Mouse (Mus musculus): Measurements from ENCODE around the gene Ube2s.
"Not testable (repeated sequence)": the region's sequence is repeated elsewhere in the genome, so short reads cannot be mapped to it uniquely, and the experiment has no call there.

Ube2s gene

DNA sequence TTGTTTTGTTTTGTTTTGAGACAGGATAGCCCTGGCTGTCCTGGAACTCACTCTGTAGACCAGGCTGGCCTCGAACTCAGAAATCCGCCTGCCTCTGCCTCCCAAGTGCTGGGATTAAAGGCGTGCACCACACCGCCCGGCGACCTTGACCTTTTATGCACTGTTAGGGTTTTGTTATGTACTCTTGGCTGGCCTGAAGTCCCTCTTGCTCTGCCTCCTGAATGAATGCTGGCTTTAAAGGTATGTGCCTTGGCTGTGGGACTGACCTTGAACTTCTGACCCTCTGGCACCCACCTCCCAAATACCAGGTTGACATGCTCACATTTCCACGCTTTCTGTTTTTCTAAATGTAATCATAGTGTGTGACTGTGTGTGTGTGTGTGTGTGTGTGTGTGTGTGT lies 8.5 kb upstream of the Ube2s start:
- not testable (repeated sequence) for DNase-seq (ENCODE audit: low read depth)

DNA sequence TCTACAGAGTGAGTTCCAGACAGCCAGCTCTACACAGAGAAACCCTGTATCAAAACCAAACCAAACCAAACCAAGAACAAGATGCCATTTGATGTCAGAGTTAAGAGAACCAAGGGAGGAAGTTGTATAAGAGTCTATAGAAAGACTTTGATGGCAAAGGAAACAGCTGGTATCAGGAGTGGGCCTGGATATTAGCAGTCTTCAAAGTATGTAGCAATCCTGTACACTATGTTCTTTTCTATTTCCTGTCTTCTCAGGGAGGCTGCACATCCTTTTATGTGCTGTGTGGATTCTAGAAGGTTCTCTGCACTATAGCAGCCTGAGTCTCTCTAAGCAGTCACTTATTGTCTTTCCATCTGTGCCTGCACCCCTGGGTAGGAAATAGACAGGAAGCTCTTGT lies 4.2 kb upstream of the Ube2s start:
- DNase-seq (ENCODE audit: low read depth): peak; percentile 33

DNA sequence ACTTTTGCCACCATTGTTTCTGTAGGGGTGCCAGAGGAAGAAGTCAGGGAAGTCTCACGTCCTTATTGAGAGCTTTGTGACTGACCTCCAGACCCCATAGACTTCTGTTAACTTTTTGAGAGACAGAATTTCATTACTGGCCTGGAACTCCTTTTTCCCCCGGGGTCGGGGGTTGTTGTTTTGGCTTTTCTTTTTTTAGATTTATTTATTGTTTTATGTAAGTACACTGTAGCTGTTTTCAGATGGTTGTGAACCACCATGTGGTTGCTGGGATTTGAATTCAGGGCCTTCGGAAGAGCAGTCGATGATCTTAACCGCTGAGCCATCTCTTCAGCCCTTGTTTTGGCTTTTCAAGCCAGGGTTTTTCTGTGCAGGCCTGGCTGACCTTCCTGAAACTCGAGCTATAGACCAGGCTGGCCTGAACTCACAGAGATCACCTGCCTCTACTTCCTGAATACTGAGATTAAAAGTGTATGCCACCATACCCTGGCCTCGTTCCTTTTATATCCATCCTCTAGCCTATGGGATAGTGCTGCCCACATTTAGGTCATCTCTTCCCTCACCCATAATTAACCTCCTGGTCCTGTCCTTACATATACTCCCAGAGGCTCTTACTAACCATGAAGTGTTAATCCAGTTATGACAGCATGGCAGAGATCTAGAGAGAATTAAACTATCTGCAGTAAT lies 858 bp upstream of the Ube2s start:
- peak; percentile 58 for DNase-seq (ENCODE audit: low read depth)

DNA sequence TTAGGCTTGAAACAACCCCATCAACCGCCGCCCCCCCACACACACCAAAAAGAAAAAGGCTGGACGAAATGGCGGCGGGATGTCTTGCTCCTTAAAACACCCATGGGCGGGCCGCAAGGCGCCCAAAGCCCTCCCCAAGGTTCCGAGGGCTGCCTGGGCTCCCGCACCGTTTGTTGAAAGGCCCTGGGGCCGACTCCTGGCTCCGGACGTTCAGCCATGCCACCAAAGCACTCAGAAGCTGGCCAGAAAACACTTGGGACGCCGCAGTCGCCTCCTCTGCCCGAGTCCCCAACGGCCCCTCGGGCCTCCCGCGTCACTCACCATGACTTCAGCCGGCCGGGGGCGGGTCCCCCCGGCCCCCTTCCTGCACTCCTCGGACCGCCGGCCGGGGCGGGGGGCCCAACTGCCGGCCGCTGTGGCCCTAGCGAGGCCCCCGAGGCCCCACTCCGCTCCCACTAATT lies 518 bp downstream of the Ube2s start:
- peak; percentile 35 for DNase-seq (ENCODE audit: low read depth)

DNA sequence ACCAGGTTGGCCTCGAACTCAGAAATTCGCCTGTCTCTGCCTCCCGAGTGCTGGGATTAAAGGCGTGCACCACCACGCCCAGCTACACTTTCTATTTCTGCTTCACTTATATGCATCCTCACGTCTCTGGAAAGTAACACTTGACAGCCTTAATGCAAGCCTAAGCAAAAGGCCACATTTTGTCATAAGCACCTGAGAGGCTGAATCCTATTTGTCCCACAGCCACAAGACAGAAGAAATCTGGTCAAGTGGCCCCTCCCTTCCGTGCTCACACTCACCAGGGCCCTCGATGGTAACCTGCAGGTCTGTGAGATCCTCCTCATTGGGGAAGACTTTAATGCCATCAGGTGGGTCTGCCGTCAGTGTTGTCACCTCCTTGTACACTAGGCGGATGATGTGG lies 1.3 kb downstream of the Ube2s start:
- not testable (repeated sequence) for DNase-seq (ENCODE audit: low read depth)

DNA sequence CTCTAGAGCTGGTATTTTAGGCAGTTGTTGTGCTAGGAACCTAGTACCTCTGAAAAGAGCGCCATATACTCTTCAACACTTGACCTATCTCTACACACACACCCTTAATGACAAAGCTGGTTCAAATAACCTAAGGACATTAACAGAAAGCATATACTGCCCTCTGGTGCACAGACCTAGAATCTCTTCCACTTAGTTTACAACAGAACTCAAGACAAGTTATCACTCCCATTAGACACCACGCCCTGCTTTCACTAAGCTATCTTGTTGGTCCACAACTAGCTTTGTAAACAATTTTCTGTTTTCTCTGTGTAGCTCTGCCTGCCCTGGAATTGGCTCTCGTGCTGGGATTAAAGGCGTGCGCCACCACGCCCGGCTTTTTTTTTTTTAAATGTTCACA lies 5.7 kb downstream of the Ube2s start:
- peak; percentile 80 for DNase-seq (ENCODE audit: low read depth)

DNA sequence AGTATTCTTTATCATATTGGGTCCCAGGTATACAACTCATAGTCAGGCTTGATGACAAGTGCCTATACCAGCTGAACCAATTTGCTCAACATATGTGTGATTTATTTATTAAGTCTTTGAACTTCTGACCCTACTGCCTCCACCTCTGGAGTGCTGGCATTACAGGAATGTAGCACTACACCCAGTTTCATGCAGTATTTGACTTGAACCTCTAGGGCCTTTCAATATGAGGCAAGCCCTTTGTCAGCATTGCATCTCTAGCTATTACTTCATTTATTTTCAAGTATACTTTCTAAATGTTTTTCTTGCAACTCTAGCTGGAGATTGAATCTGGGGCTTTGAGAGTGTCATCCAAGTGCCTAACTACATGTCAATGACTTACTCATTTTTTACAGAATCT lies 10.1 kb downstream of the Ube2s start:
- DNase-seq (ENCODE audit: low read depth): no peak

DNA sequence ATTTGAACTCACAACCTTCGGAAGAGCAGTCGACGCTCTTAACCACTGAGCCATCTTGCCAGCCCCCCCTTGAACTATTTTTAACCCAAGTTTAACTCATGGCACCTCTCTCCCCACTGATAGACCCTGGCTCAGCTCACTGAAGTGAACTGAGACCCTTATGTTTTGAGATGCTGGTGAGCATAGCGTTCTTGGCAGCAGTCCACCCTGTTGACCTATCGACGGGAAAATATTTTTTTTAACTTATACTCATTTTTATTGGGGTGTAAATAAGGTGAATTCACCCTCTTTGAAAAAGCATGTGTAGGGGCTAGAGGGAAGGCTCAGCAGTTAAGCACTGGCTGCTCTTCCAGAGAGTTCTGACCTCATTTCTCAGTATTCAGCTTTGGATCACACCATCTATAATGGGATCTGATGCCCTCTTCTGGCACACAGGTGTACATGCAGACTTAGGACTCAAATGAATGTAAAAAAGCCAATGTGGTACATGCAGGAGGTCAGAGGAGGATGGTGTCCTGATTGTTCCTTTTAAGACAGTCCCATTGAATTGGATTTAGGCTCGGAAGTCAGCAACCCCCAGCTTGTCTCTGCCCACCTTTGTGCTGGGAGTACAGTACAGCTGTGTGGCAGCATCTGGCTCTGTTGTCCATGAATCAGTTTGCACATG lies 16.5 kb downstream of the Ube2s start:
- DNase-seq (ENCODE audit: low read depth): peak; percentile 77

DNA sequence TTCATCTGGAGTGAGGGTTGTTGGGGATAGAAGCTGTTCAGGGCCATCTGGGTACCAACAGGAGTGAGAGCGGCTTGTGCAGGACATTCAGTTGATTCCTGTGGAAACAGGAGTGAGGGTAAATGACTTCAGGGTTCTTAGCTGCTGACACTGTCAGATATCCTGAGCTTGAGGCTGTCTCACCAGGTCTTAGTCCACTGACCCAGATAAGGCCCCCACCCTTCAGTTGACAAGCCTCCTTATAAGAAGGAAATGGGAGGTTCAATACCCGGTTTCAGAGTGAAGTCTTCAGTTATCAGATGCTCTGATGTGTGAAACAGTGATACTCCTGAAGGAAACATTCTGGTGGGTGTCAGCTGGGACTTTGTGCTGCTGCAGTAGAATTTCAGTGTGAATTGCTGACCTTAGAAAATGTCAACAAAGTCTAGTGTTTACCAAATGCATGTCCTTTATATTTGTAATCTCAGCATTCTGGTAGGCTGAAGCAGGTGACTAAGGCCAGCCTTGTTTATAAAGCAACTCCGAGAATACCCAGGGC lies 17.7 kb downstream of the Ube2s start:
- DNase-seq (ENCODE audit: low read depth): no peak

DNA sequence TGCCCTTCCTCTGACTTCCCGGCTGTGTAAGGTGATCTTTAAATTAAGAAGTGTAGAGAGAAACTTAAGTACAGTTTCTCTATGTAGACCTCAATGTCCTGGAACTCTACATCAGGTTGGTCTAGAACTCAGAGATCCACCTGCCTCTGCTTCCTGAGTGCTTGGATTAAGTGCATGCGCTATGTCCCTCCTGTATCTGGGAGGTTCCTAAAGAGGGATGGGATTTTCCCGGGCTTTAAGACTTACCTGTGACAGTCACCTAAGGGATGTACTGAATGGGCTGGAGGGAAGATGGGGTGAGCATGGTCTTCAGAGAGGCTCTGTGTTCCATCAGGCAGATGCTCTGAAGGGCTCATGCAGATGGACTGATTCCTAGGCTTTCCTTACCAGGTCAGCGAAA lies 18.7 kb downstream of the Ube2s start:
- peak; percentile 27 for DNase-seq (ENCODE audit: low read depth)

DNA sequence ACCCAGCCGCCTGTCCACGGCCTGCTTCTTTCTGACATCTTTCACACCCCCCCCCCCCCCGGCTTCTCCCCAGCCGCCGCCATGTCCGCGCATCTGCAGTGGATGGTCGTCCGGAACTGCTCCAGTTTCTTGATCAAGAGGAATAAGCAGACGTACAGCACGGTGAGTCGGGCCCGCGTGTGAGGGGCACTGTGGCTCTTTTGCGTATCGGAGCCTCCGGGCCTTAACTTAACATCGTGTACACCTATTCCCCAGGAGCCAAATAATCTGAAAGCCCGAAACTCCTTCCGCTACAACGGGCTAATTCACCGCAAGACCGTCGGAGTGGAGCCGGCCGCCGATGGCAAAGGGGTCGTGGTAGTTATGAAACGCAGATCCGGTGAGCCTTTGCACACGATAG lies 19.1 kb downstream of the Ube2s start:
- not testable (repeated sequence) for DNase-seq (ENCODE audit: low read depth)

DNA sequence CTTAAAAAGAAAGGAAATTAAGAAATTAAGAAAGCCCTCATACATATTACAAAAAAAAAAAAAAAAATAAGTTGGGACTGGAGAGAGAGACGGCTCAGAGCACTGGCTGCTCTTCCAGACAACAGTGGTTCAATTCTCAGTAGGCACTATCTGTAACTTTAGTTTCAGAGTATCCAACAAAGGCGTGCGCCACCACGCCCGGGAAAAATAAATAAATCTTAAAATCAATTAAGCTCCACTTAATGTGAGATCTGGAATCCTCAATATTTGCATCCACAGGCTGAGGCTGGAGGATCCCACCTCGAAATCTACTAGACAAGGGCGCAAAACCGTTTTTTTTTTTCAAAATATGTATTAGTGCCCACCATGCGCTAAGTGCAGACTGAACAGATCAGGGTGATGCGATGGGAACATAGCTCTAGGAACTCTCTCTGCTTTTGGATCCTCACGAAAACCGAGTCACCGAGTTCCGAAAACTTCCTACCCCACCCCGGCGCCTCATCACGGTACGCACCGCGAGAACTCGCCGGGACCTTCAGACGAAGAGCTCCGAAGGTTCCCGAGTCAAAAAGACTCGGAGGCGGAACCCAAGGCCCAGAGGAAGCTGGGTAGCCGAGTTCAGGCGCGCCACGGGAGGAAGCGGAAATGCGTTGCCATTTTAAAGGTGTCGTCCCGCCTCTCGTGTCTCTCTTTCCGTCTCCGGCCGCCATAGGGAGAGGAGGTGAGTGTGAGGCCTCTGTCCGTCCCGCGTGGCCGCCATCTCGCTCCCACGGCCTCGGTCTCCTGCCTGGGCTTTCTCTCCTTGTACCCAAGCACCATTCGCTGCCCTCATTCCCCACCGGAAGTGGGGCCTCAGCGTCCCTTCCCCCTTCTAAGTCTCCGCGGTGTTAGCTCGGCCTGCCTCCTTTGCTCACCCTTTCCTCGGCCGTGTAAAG lies 19.8 kb downstream of the Ube2s start, which contains the start of gene Rpl28:
Rpl28 (plus strand) TSS at position 597 of the 935 bp plus-strand sequence.
- DNase-seq (ENCODE audit: low read depth): peak; percentile 98

DNA sequence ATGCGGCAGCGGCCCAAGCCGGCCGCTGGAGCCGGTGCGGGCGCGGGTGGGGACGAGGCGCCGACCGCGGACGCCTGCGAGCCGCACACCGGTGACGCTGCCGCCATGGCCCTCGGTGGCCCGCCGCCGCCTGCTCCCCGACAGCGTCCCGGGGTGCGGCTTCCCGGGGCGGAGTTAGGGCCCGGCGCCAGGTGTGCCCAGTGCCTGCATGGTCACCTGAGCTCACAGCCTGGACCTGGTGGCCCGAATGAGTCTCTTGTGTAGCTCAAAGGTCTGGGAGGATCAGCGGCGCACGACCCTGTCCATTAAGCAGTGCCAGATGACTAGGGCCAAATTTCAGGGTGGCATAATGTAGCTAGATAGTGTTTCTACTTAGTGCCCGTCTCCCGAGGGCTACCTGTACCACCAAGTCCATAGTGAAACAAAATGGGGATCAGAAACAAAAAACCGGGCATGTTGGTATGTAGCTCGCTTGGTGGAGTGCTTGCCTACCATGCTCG lies 22.9 kb downstream of the Ube2s start, which contains the start of gene Tmem238:
Tmem238 (minus strand) TSS at position 221 of the 500 bp plus-strand sequence.
- DNase-seq (ENCODE audit: low read depth): peak; percentile 35

DNA sequence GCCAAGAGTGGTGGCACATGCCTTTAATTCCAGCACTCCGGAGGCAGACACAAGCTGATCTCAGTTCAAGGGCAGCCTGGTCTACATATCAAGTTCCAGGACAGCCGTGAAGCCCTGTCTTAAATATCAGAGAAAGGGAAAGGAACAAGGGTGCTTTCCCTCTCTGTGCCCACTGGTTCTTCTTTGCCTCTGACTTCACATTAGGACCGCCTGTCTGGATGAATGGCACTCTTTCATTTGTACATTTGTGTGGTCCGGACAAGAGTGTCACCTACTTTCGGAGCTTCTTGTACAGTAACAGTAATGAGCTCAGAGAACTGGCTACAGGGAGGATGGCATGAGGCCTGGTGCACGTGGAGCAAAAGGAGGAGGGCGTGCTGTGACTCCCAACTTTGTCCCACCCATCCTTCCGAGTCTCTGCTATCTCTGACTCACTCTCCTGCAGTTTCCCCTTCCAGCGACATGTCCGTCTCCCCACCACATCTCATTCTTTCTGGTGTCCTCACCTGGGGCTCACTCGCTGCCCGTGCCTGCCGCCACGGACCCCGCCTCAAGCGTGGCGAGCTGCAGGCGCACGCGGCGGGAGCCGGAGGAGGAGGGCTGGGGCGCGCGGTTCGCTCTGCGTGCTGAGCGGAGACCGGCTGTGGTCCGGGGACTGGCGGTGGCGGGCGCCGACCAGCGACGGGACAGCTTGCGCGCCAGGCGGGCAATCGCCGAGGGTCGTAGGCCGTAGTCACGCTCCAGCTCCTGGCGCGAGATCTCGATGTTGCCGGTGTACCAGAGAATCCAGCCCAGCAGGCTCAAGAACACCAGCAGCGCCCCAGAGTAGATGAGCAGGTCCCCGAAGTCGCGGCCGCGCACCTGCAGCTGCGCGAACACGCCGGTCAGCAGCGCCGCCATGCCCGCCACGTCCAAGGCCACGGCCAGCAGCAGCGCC lies 23.6 kb downstream of the Ube2s start:
- peak; percentile 84 for DNase-seq (ENCODE audit: low read depth)

DNA sequence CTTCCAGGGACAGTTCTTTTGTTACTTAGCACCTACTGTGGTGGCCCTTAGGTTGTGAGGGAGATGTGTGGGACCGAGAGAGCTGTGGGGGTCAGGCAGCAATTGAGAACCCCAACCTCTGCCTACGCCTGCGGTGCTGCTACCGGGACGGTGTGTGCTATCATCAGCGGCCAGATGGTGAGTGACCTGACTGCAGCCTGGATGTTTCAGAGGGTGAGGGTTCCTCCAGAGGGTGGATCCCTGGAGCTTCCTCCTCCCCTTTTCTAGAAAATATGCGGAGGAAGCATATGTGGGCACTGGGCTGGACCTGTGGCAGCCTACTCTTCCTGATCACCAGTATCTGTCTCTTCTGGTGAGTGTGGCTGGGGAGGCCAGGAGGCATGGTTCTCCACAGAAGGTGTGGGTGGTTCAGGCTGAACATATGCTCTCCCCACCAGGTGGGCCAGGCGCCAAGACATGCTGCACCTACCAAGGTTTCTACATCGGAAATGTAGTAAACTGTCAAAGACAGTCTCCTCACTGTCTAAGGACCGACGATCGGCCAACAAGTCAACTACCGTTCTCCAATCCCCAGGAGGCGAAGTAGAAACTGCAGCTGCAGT lies 28.6 kb downstream of the Ube2s start:
- peak; percentile 28 for DNase-seq (ENCODE audit: low read depth)

DNA sequence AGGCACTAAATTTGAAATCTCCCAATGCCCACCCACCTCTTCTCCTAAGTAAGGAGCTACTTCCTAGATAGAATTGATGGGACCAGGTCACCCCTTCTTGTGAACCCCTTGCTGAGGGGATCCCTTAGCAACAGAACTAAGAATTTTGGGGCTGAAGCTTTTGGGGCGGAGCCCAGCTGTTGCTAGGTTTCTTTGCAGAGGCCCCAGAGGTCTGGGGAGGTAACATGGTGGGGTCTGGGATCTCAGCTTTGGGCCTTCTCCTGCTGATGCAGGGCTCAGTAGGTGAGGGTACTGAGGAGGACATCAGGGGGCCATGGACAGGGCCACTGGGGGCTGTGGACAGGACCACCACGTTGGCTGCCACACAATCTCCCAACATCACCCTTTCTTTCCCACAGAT lies 29.6 kb downstream of the Ube2s start, which contains the start of the genes Il11 and Tmem190:
Il11 (minus strand) TSS at position 101 of the 400 bp plus-strand sequence.
Tmem190 (plus strand) TSS at position 179 of the 400 bp plus-strand sequence.
- DNase-seq (ENCODE audit: low read depth): no peak

DNA sequence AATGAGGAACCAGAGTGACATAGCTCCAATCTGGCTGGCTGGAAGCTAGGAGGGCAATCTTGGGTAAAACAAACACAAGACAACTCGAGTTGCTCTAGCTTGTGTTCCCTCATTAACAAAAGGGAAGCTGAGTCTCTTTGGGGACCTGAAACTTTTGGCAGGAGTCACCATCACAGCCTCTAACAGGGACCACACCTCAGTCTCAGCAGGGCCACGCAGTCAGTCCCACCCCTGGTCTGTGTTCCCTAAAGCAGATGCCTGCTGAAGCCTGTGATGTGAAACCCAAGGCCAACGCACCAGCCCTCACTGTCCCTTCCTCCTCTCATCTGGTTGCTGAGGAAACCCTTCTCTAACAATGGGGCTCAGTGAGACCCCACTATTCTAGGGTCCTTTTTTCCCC lies 30.3 kb downstream of the Ube2s start:
- DNase-seq (ENCODE audit: low read depth): no peak

DNA sequence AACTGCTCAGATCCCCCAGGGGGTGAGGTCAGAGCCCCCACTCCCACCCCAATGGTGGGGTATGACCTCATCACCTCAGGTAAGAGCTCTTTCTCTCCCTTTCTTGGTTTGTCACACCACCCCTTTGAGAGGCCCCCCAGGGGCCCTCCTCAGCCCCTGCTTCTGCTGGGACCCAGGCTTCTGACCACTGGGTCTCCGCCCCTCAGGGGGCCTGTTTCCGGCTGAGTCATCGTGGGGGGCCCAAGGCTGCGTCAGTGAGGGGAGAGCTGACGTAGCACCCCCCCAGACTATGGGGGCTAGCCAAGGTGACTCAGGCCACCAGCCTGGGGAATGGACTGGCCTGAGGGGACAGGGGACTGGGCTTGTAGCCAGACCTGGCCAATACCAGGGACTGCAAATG lies 32.5 kb downstream of the Ube2s start:
- peak; percentile 65 for DNase-seq (ENCODE audit: low read depth)

DNA sequence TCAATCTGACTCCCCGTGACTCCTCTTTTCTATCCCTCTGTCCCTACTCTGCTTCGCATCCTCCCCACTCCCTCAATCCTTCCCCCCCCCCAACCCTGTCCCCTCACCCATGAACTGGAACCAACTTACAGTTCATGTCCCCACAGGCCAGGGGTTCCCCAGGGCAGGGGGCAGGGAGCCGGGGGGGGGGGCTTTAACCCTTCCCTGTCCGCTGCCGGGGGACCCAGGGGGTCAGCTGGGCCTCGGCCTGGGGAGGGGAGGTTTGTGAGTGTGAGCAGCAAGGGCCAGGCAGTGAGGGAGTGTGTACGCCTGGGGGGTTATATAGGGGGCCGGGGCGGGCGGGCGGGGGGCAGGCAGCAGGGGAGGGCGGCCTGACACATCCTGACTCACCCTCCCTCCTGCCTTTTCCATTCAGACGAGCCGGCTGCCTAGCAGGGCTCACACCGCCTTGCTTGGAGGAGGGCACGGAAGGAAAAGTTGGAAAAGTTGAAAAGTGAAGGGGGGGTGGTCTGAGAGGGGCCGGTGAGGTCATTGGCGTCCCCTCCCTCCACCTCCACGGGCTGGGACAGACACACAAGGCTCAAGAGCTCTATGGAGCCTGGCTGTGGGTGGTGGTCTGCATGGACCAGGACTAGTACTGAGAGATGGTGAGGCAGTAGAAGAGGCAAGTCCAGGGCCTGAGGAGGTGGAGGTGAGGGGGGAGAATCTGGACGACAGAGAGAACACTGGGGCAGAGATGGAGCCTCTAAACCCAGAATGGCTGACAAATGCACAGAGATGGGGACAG lies 34.3 kb downstream of the Ube2s start:
- no peak for DNase-seq (ENCODE audit: low read depth)

Measured in 416B (cell line).